Mouse (Mus musculus): ENCODE measurements around the gene Smpd1.

DNA sequence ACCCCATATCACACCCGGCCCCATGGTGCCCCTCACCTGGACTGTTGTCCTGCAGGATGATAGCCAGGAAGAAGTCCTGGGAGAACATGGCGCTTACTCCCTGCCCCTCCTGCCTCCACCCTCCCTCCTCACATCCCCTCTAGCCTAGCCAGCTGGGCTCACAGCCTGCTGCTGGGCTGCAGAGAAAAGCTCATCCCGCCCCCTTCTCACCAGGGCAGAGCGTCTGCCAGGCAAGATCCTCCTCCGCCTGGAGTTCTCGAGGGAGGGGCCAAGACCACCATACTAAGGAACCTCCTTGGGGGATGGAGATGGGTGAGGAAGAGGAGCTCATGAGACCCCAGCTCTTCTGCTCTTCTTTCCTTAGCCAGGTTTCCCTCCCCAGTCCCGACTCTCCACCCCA lies 14.4 kb downstream of the Smpd1 start:
- TF ChIP-seq CTCF (IDR thresholded peaks at IDR 0.05; ENCODE audit: borderline replicate concordance, insufficient read depth, low read depth, low read length) (no peak), POLR2A (IDR thresholded peaks at IDR 0.05; ENCODE audit: borderline replicate concordance, insufficient read depth, low read length) (no peak)

Data from cerebellum, adult 2 months (tissue).